Mouse (Mus musculus): Measurements from ENCODE around the gene Ticam1. TPM values are rescaled to one million over a fixed set of nuclear protein-coding genes. Genes with fewer than 3 reads are reported as not detected.

The Ticam1 gene
- not detected in 2 replicates for polyA plus RNA-seq (2012; ENCODE audit: insufficient read depth, insufficient read length, low replicate concordance, missing spikeins)

GRCm38 (mm10) chr17:56276643-56277566 is at the start of gene Ticam1:
Ticam1 (minus strand) TSS chr17:56276786.
- TF ChIP-seq CTCF (IDR thresholded peaks at IDR 0.05; ENCODE audit: insufficient read depth, low read depth, low read length) (no peak), POLR2A (IDR thresholded peaks at IDR 0.05; ENCODE audit: insufficient read depth, low read depth, low read length) (peak; percentile 45; the same call in 1 of the 2 replicates)
- 4% methylated on average over 21 of the region's 21 CpGs for WGBS
- peak within 1 kb of the TSS; percentile 62; the same call in 1 of the 2 replicates for H3K27ac ChIP-seq (ENCODE audit: insufficient read depth, low read depth, low read length)
- peak within 1 kb of the TSS; percentile 62 for H3K4me3 ChIP-seq (ENCODE audit: insufficient read depth, low read depth, low read length)
- H3K4me1 ChIP-seq (ENCODE audit: control insufficient read depth, insufficient read depth, low read length), result peaks cover 17% of the 10 kb centered on the region; the same call in 1 of the 2 replicates

- H3K27ac ChIP-seq (ENCODE audit: insufficient read depth, low read depth, low read length), result peak within 1 kb of the TSS; percentile 82
- peaks cover 24% of the 10 kb centered on the region for H3K4me1 ChIP-seq (ENCODE audit: control insufficient read depth, insufficient read depth, low read length)
- under 1% methylated on average over 57 of the region's 57 CpGs for WGBS
- peak within 1 kb of the TSS; percentile 90 for H3K4me3 ChIP-seq (ENCODE audit: insufficient read depth, low read depth, low read length)
- peak; percentile 81 for TF ChIP-seq POLR2A (IDR thresholded peaks at IDR 0.05; ENCODE audit: insufficient read depth, low read depth, low read length)
- TF ChIP-seq CTCF (IDR thresholded peaks at IDR 0.05; ENCODE audit: insufficient read depth, low read depth, low read length), result no peak
Observed at GRCm38 (mm10) chr17:56325450-56326152, 49.0 kb upstream of the Ticam1 start, which contains the start of gene Kdm4b. Kdm4b (plus strand) TSS chr17:56326062.

GRCm38 (mm10) chr17:56324419-56324818 is 47.8 kb upstream of the Ticam1 start:
- no peak overlapping the region for H3K27ac ChIP-seq (ENCODE audit: insufficient read depth, low read depth, low read length)
- H3K4me1 ChIP-seq (ENCODE audit: control insufficient read depth, insufficient read depth, low read length), result peaks cover 19% of the 10 kb centered on the region
- no peak overlapping the region for H3K4me3 ChIP-seq (ENCODE audit: insufficient read depth, low read depth, low read length)
- no peak for TF ChIP-seq CTCF (IDR thresholded peaks at IDR 0.05; ENCODE audit: insufficient read depth, low read depth, low read length)
- TF ChIP-seq POLR2A (IDR thresholded peaks at IDR 0.05; ENCODE audit: insufficient read depth, low read depth, low read length), result no peak
- WGBS, result 76% methylated on average over 3 of the region's 3 CpGs

DNA sequence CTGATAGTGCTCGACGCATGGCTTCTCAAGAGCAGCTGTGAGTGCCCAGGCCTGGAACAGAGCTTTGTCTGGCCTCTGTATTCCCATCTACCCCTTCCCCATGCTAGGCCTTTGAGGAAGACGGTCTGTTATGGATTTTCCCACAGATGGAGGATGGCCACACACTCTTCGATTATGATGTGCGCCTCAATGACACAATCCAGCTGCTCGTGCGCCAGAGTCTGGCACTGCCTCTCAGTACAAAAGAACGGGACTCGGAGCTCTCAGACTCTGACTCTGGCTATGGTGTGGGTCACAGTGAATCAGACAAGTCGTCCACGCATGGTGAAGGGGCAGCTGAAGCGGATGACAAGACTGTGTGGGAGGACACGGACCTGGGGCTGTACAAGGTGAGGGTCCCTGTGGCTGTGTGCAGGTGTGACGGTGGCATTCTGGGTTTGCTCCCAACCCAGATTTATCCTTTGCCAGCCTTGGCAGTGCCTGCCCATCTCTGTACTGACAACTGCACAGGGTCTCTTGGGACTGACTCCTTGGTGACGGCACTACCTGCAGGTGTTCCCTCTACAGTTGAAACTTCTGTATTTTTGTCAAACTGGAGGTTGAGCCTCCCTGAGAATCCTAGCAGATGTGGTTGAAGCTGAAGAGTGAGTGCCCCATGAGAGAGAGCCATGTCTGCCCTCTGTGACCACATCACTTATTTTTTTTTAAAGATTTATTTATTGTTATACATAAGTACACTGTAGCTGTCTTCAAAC is 32.8 kb upstream of the Ticam1 start:
- TF ChIP-seq CTCF (IDR thresholded peaks at IDR 0.05; ENCODE audit: insufficient read depth, low read depth, low read length) (no peak), POLR2A (IDR thresholded peaks at IDR 0.05; ENCODE audit: insufficient read depth, low read depth, low read length) (no peak)
- 91% methylated on average over 15 of the region's 15 CpGs for WGBS
- no peak overlapping the region for H3K4me3 ChIP-seq (ENCODE audit: insufficient read depth, low read depth, low read length)
- H3K4me1 ChIP-seq (ENCODE audit: control insufficient read depth, insufficient read depth, low read length), result no peaks in the 10 kb centered on the region
- no peak overlapping the region for H3K27ac ChIP-seq (ENCODE audit: insufficient read depth, low read depth, low read length)

GRCm38 (mm10) chr17:56308088-56308487 is 31.5 kb upstream of the Ticam1 start:
- 86% methylated on average over 6 of the region's 6 CpGs for WGBS
- H3K4me1 ChIP-seq (ENCODE audit: control insufficient read depth, insufficient read depth, low read length), result peaks cover 7% of the 10 kb centered on the region
- no peak for TF ChIP-seq CTCF (IDR thresholded peaks at IDR 0.05; ENCODE audit: insufficient read depth, low read depth, low read length)
- no peak for TF ChIP-seq POLR2A (IDR thresholded peaks at IDR 0.05; ENCODE audit: insufficient read depth, low read depth, low read length)
- no peak overlapping the region for H3K4me3 ChIP-seq (ENCODE audit: insufficient read depth, low read depth, low read length)
- no peak overlapping the region for H3K27ac ChIP-seq (ENCODE audit: insufficient read depth, low read depth, low read length)

DNA sequence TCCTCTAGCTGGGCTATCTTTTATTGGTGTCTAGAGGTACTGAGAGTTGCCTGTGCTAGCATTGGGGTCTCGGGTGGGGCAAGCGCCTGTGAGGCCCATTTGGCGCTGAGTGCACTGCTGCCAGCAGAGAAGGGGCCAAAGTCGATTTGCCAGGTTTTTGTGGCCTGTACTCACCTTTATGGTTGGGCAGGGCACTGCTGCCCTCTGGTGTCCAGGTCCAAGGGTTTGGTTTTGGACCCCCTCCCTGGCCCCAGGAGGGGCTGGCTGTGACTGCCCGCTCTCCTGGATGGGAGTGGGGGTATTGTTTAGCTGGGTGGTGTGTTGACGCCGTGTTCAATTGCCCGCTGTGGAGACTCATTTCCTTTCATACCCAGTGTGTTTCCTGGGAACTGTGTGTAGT is 29.2 kb upstream of the Ticam1 start:
- Histone ChIP-seq H3K4me3 (ENCODE audit: insufficient read depth, low read depth, low read length) (no peak overlapping the region), H3K4me1 (ENCODE audit: control insufficient read depth, insufficient read depth, low read length) (peaks cover 9% of the 10 kb centered on the region), H3K27ac (ENCODE audit: insufficient read depth, low read depth, low read length) (no peak overlapping the region)
- 60% methylated on average over 8 of the region's 8 CpGs for WGBS
- TF ChIP-seq CTCF (IDR thresholded peaks at IDR 0.05; ENCODE audit: insufficient read depth, low read depth, low read length), result no peak
- TF ChIP-seq POLR2A (IDR thresholded peaks at IDR 0.05; ENCODE audit: insufficient read depth, low read depth, low read length), result no peak

GRCm38 (mm10) chr17:56305156-56305555 is 28.6 kb upstream of the Ticam1 start:
- 31% methylated on average over 9 of the region's 9 CpGs for WGBS
- H3K27ac ChIP-seq (ENCODE audit: insufficient read depth, low read depth, low read length), result no peak overlapping the region
- TF ChIP-seq POLR2A (IDR thresholded peaks at IDR 0.05; ENCODE audit: insufficient read depth, low read depth, low read length) (no peak), CTCF (IDR thresholded peaks at IDR 0.05; ENCODE audit: insufficient read depth, low read depth, low read length) (no peak)
- H3K4me1 ChIP-seq (ENCODE audit: control insufficient read depth, insufficient read depth, low read length), result peaks cover 9% of the 10 kb centered on the region
- no peak overlapping the region for H3K4me3 ChIP-seq (ENCODE audit: insufficient read depth, low read depth, low read length)

- 14% methylated on average over 11 of the region's 11 CpGs for WGBS
- H3K4me1 ChIP-seq (ENCODE audit: control insufficient read depth, insufficient read depth, low read length), result peaks cover 9% of the 10 kb centered on the region
Observed at GRCm38 (mm10) chr17:56304718-56305117, 28.1 kb upstream of the Ticam1 start.

More at GRCm38 (mm10) chr17:56304718-56305117, 28.1 kb upstream of the Ticam1 start:
- Histone ChIP-seq H3K4me3 (ENCODE audit: insufficient read depth, low read depth, low read length) (no peak overlapping the region), H3K27ac (ENCODE audit: insufficient read depth, low read depth, low read length) (no peak overlapping the region)
- TF ChIP-seq CTCF (IDR thresholded peaks at IDR 0.05; ENCODE audit: insufficient read depth, low read depth, low read length) (no peak), POLR2A (IDR thresholded peaks at IDR 0.05; ENCODE audit: insufficient read depth, low read depth, low read length) (no peak)
